Mouse (Mus musculus): ENCODE results near the gene Col5a3. TPM values are rescaled to one million over a fixed set of nuclear protein-coding genes. Genes with fewer than 3 reads are reported as not detected.
"Not testable (repeated sequence)": the region's sequence is repeated elsewhere in the genome, so short reads cannot be mapped to it uniquely, and the experiment has no call there.

The Col5a3 gene
- polyA plus RNA-seq (2015; fragmentation: Nextera tagmentation; extraction: Ambion mirVana), result 2.5 and 4.4 TPM in 2 replicates

- peak within 1 kb of the TSS; percentile 29 for H3K4me3 ChIP-seq (replicated peaks)
- no peaks in the 10 kb centered on the region for H3K9me3 ChIP-seq (replicated peaks)
- peak within 1 kb of the TSS; percentile 58 for H3K4me2 ChIP-seq
- peaks cover 22% of the 10 kb centered on the region for H3K27me3 ChIP-seq
- peaks cover 12% of the 10 kb centered on the region for H3K4me1 ChIP-seq
- no peak within 1 kb of the TSS for H3K27ac ChIP-seq
- no peaks in the 10 kb centered on the region for H3K36me3 ChIP-seq
- no peak within 1 kb of the TSS for H3K9ac ChIP-seq
- ATAC-seq (replicated peaks; ENCODE audit: low FRiP score), result peak; percentile 84
- 3% methylated on average over 29 of the region's 29 CpGs for WGBS
Observed at GRCm38 (mm10) chr9:20814521-20815272, at the start of gene Col5a3. Col5a3 (minus strand) TSS chr9:20815067.

- Histone ChIP-seq H3K4me1 (no peaks in the 10 kb centered on the region), H3K36me3 (no peaks in the 10 kb centered on the region), H3K9me3 (replicated peaks) (no peaks in the 10 kb centered on the region), H3K27me3 (peaks cover 7% of the 10 kb centered on the region), H3K4me3 (replicated peaks) (no peak overlapping the region), H3K4me2 (no peak overlapping the region), H3K27ac (no peak overlapping the region), H3K9ac (no peak overlapping the region)
- ATAC-seq (replicated peaks; ENCODE audit: low FRiP score), result no peak
- WGBS, result 43% methylated on average over 4 of the region's 4 CpGs
Observed at GRCm38 (mm10) chr9:20862225-20862624, 47.4 kb upstream of the Col5a3 start.

GRCm38 (mm10) chr9:20861821-20862220, 47.0 kb upstream of the Col5a3 start:
- no peaks in the 10 kb centered on the region for H3K36me3 ChIP-seq
- 0 out of 2 replicates have a peak, but pooled peaks cover 3% of the 10 kb centered on the region for H3K27me3 ChIP-seq
- no peak overlapping the region for H3K4me2 ChIP-seq
- no peak overlapping the region for H3K27ac ChIP-seq
- H3K4me3 ChIP-seq (replicated peaks), result no peak overlapping the region
- 9% methylated on average over 4 of the region's 4 CpGs for WGBS
- ATAC-seq (replicated peaks; ENCODE audit: low FRiP score), result no peak
- no peaks in the 10 kb centered on the region for H3K9me3 ChIP-seq (replicated peaks)
- no peak overlapping the region for H3K9ac ChIP-seq
- no peaks in the 10 kb centered on the region for H3K4me1 ChIP-seq

- no peak for ATAC-seq (replicated peaks; ENCODE audit: low FRiP score)
- H3K27me3 ChIP-seq, result no peaks in the 10 kb centered on the region
- no peaks in the 10 kb centered on the region for H3K36me3 ChIP-seq
- no peak overlapping the region for H3K4me2 ChIP-seq
- 43% methylated on average over 6 of the region's 6 CpGs for WGBS
- no peak overlapping the region for H3K9ac ChIP-seq
- no peak overlapping the region for H3K4me3 ChIP-seq (replicated peaks)
- no peaks in the 10 kb centered on the region for H3K4me1 ChIP-seq
- no peaks in the 10 kb centered on the region for H3K9me3 ChIP-seq (replicated peaks)
- no peak overlapping the region for H3K27ac ChIP-seq
Observed at GRCm38 (mm10) chr9:20859926-20860325, 45.1 kb upstream of the Col5a3 start.

- H3K4me2 ChIP-seq, result no peak overlapping the region
- no peak overlapping the region for H3K9ac ChIP-seq
- H3K4me3 ChIP-seq (replicated peaks), result no peak overlapping the region
- H3K4me1 ChIP-seq, result no peaks in the 10 kb centered on the region
- no peaks in the 10 kb centered on the region for H3K9me3 ChIP-seq (replicated peaks)
- ATAC-seq (replicated peaks; ENCODE audit: low FRiP score), result no peak
- no peaks in the 10 kb centered on the region for H3K27me3 ChIP-seq
- 8% methylated on average over 6 of the region's 6 CpGs for WGBS
- H3K36me3 ChIP-seq, result no peaks in the 10 kb centered on the region
- no peak overlapping the region for H3K27ac ChIP-seq
Observed at GRCm38 (mm10) chr9:20857131-20857530, 42.3 kb upstream of the Col5a3 start.

GRCm38 (mm10) chr9:20850179-20850578, 35.3 kb upstream of the Col5a3 start:
- no peaks in the 10 kb centered on the region for H3K36me3 ChIP-seq
- ATAC-seq (replicated peaks; ENCODE audit: low FRiP score), result no peak
- 93% methylated on average over 2 of the region's 2 CpGs for WGBS
- H3K27me3 ChIP-seq, result no peaks in the 10 kb centered on the region
- H3K9ac ChIP-seq, result no peak overlapping the region
- no peak overlapping the region for H3K4me2 ChIP-seq
- H3K4me3 ChIP-seq (replicated peaks), result no peak overlapping the region
- no peaks in the 10 kb centered on the region for H3K4me1 ChIP-seq
- H3K9me3 ChIP-seq (replicated peaks), result no peaks in the 10 kb centered on the region
- H3K27ac ChIP-seq, result no peak overlapping the region

GRCm38 (mm10) chr9:20842670-20843069, 27.8 kb upstream of the Col5a3 start:
- no peak for ATAC-seq (replicated peaks; ENCODE audit: low FRiP score)
- Histone ChIP-seq H3K27ac (no peak overlapping the region), H3K4me1 (no peaks in the 10 kb centered on the region), H3K4me3 (replicated peaks) (no peak overlapping the region), H3K9ac (no peak overlapping the region), H3K36me3 (no peaks in the 10 kb centered on the region), H3K4me2 (no peak overlapping the region), H3K27me3 (no peaks in the 10 kb centered on the region), H3K9me3 (replicated peaks) (no peaks in the 10 kb centered on the region)
- WGBS, result 26% methylated on average over 2 of the region's 2 CpGs

GRCm38 (mm10) chr9:20842211-20842610, 27.3 kb upstream of the Col5a3 start:
- Histone ChIP-seq H3K4me3 (replicated peaks) (no peak overlapping the region), H3K27me3 (no peaks in the 10 kb centered on the region), H3K36me3 (no peaks in the 10 kb centered on the region), H3K4me1 (no peaks in the 10 kb centered on the region), H3K9ac (no peak overlapping the region), H3K9me3 (replicated peaks) (no peaks in the 10 kb centered on the region), H3K4me2 (no peak overlapping the region), H3K27ac (no peak overlapping the region)
- no peak for ATAC-seq (replicated peaks; ENCODE audit: low FRiP score)
- WGBS, result 62% methylated on average over 4 of the region's 4 CpGs

- no peaks in the 10 kb centered on the region for H3K9me3 ChIP-seq (replicated peaks)
- H3K4me1 ChIP-seq, result no peaks in the 10 kb centered on the region
- no peak for ATAC-seq (replicated peaks; ENCODE audit: low FRiP score)
- WGBS, result 57% methylated on average over 6 of the region's 6 CpGs
- H3K4me3 ChIP-seq (replicated peaks), result no peak overlapping the region
- 0 out of 2 replicates have a peak, but pooled peaks cover 2% of the 10 kb centered on the region for H3K27me3 ChIP-seq
- H3K9ac ChIP-seq, result no peak overlapping the region
- H3K4me2 ChIP-seq, result no peak overlapping the region
- H3K27ac ChIP-seq, result no peak overlapping the region
- no peaks in the 10 kb centered on the region for H3K36me3 ChIP-seq
Observed at GRCm38 (mm10) chr9:20838931-20839330, 24.1 kb upstream of the Col5a3 start.

- Histone ChIP-seq H3K4me2 (no peak overlapping the region), H3K27ac (no peak overlapping the region), H3K36me3 (no peaks in the 10 kb centered on the region), H3K9ac (no peak overlapping the region), H3K4me1 (no peaks in the 10 kb centered on the region), H3K4me3 (replicated peaks) (no peak overlapping the region), H3K27me3 (peaks cover 2% of the 10 kb centered on the region; the same call in 1 of the 2 replicates), H3K9me3 (replicated peaks) (no peaks in the 10 kb centered on the region)
- 79% methylated on average over 9 of the region's 9 CpGs for WGBS
- ATAC-seq (replicated peaks; ENCODE audit: low FRiP score), result no peak
Observed at GRCm38 (mm10) chr9:20837184-20837947, 22.5 kb upstream of the Col5a3 start.

- not testable (repeated sequence) for H3K4me3 ChIP-seq (replicated peaks); H3K9me3 ChIP-seq (replicated peaks); H3K27ac ChIP-seq; H3K9ac ChIP-seq; H3K36me3 ChIP-seq; H3K4me1 ChIP-seq; H3K27me3 ChIP-seq; H3K4me2 ChIP-seq; ATAC-seq (replicated peaks; ENCODE audit: low FRiP score)
- 85% methylated on average over 11 of the region's 11 CpGs for WGBS
Observed at GRCm38 (mm10) chr9:20835431-20835954, 20.6 kb upstream of the Col5a3 start.

GRCm38 (mm10) chr9:20834881-20835280, 20.0 kb upstream of the Col5a3 start:
- Histone ChIP-seq H3K9ac (no peak overlapping the region), H3K4me1 (peaks cover 5% of the 10 kb centered on the region), H3K4me3 (replicated peaks) (no peak overlapping the region), H3K9me3 (replicated peaks) (no peaks in the 10 kb centered on the region), H3K36me3 (no peaks in the 10 kb centered on the region), H3K27me3 (peaks cover 5% of the 10 kb centered on the region; the same call in 1 of the 2 replicates), H3K4me2 (no peak overlapping the region), H3K27ac (no peak overlapping the region)
- WGBS, result 66% methylated on average over 1 of the region's 1 CpGs
- no peak for ATAC-seq (replicated peaks; ENCODE audit: low FRiP score)
